Mouse (Mus musculus) liver, embryonic 13.5 days (tissue): ENCODE results near the gene Serpina3k. TPM values are rescaled to one million over a fixed set of nuclear protein-coding genes. Genes with fewer than 3 reads are reported as not detected.
"Not testable (repeated sequence)": the region's sequence is repeated elsewhere in the genome, so short reads cannot be mapped to it uniquely, and the experiment has no call there.

ENCODE experiments used
- ATAC-seq: fragments of 200-750 bp; cut with Nextera tagmentation; 2 replicates; pipeline ENCODE4 v1.8.0; 2017; ENCODE audit warnings: low read depth, mild to moderate bottlenecking, moderate number of reproducible peaks, moderate library complexity
- DNase-seq: peaks from one replicate; pipeline ENCODE4 v3.0.0; 2022
- H3K27ac ChIP-seq: fragments of 300-500 bp; sonication (generic); 2 replicates; pipeline ENCODE4 v1.5.1; 2015; ENCODE audit warnings: moderate library complexity, mild to moderate bottlenecking, inconsistent platforms
- H3K27me3 ChIP-seq: fragments of 300-500 bp; sonication (generic); 2 replicates; pipeline ENCODE4 v1.6.1; 2015; ENCODE audit warnings: mild to moderate bottlenecking, inconsistent platforms
- H3K36me3 ChIP-seq: fragments of 300-500 bp; sonication (generic); 2 replicates; pipeline ENCODE4 v1.6.1; 2015; ENCODE audit warnings: mild to moderate bottlenecking, inconsistent platforms
- H3K4me1 ChIP-seq: fragments of 300-500 bp; sonication (generic); replicated peaks from 2 replicates; pipeline ENCODE4 v1.6.1; 2015; ENCODE audit warnings: inconsistent platforms
- H3K4me2 ChIP-seq: fragments of 300-500 bp; sonication (generic); 2 replicates; pipeline ENCODE4 v1.6.1; 2015; ENCODE audit warnings: inconsistent platforms, mild to moderate bottlenecking, moderate library complexity
- H3K4me3 ChIP-seq: fragments of 300-500 bp; sonication (generic); replicated peaks from 2 replicates; pipeline ENCODE4 v1.5.1; 2015; ENCODE audit warnings: mild to moderate bottlenecking, inconsistent platforms
- H3K9ac ChIP-seq: fragments of 300-500 bp; sonication (generic); 2 replicates; pipeline ENCODE4 v1.6.1; 2015; ENCODE audit warnings: mild to moderate bottlenecking, inconsistent platforms
- H3K9me3 ChIP-seq: fragments of 300-500 bp; sonication (generic); replicated peaks from 2 replicates; pipeline ENCODE4 v1.6.1; 2016; ENCODE audit warnings: inconsistent platforms
- WGBS: fragments of 180-500 bp; shearing (Covaris S2); methylation state at CpG from one replicate; pipeline ENCODE4 v1.1.7; 2015; ENCODE audit not compliant: insufficient replicate concordance; 5-methylcytosine and 5-hydroxymethylcytosine counted together
- polyA plus RNA-seq: library from polyadenylated mRNA; unstranded; fragments of >200 nt; fragmentation: Nextera tagmentation; extraction: Ambion mirVana; gene quantifications from 2 replicates; pipeline ENCODE4 v1.2.1, GENCODE M21; 2015

Gene Serpina3k
- polyA plus RNA-seq, 1 experiment from 2014 or later = not detected

- Histone ChIP-seq H3K27ac (no peak overlapping the region), H3K9me3 (no peaks in the 10 kb centered on the region), H3K4me2 (no peak overlapping the region), H3K4me3 (no peak overlapping the region), H3K36me3 (no peaks in the 10 kb centered on the region), H3K4me1 (no peaks in the 10 kb centered on the region), H3K9ac (no peak overlapping the region), H3K27me3 (no peaks in the 10 kb centered on the region)
- ATAC-seq (no peak), DNase-seq (no peak)
These were observed 50.2 kb downstream of the Serpina3k start for GRCm38 (mm10) chr12:104388477-104388876.

- H3K9ac ChIP-seq, ATAC-seq, H3K36me3 ChIP-seq, DNase-seq, H3K9me3 ChIP-seq, H3K4me1 ChIP-seq, H3K4me3 ChIP-seq, H3K4me2 ChIP-seq, H3K27me3 ChIP-seq, H3K27ac ChIP-seq: not testable (repeated sequence)
- WGBS = 16% methylated on average over 2 of the region's 2 CpGs
These were observed 52.8 kb downstream of the Serpina3k start for GRCm38 (mm10) chr12:104391057-104391456.

Other genes starting within 250 kb of the Serpina3k start
- 0.05 TPM in 1 of 2 replicates, not detected in the other for gene Serpina5, start 237.4 kb upstream of the Serpina3k start, polyA plus RNA-seq
- not detected in 2 replicates for gene Serpina3a, start 225.8 kb upstream of the Serpina3k start, polyA plus RNA-seq
- 0.06 and 0.20 TPM in 2 replicates for gene Serpina3b, start 210.5 kb upstream of the Serpina3k start, polyA plus RNA-seq
- gene Serpina3c, start 184.6 kb upstream of the Serpina3k start, polyA plus RNA-seq = not detected in 2 replicates
- gene Serpina3f, start 123.9 kb upstream of the Serpina3k start, polyA plus RNA-seq = 0.17 and 0.20 TPM in 2 replicates
- gene Serpina3g, start 102.2 kb upstream of the Serpina3k start, polyA plus RNA-seq = 1.4 and 1.9 TPM in 2 replicates
- gene Serpina3i, start 75.4 kb upstream of the Serpina3k start, polyA plus RNA-seq = 0.12 and 0.20 TPM in 2 replicates
- not detected in 2 replicates for gene Serpina3j, start 23.9 kb upstream of the Serpina3k start, polyA plus RNA-seq
- gene Serpina3m, start within 50 bp of the Serpina3k start, polyA plus RNA-seq = 0.06 TPM in 1 of 2 replicates, not detected in the other
- 0.06 and 0.12 TPM in 2 replicates for gene Serpina3n, start 68.2 kb downstream of the Serpina3k start, polyA plus RNA-seq
- gene Gsc, start 134.8 kb downstream of the Serpina3k start, polyA plus RNA-seq = 0.08 and 0.12 TPM in 2 replicates